Mouse (Mus musculus): ENCODE data around the gene Odr4.

Gene Odr4

DNA sequence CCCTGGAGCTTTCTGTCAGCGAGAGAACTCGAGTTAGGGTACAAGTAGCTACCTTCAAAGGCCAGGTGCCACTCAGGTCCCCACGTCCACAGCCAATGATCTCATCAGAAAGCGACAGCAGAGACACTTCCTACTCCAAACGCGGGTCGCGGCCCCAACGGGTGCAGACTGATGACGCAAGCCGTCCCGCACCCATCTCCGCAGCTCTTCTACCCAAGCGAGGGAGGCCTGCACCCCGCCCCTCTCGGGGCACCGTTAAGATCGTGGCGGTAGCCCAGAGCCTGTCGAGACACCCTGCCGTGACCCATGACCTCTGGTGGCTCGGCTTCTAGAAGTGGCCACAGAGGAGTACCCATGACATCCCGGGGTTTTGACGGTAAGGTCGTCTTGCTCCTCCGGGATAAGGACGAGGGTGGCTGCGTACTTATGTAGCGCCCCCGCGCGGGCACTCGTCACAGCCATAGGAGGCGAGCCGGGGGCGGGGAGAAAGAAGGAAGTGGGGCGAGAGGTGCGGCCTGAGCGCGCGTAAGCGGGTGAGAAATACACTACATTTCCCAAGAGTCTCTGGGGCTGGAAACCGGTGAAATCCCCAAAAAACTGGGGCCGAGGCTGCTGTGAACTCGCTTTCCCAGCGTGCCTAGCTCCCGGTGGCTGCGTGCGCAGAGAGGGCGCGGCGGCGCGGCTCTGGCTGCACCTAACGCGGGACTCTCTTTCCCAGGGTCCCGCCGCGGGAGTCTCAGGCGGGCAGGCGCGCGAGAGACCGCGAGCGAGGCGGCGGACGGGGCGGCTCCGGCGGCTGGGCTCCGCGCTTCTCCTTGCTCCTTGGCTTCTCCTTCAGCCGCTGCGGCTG, at the start of gene Odr4, which contains the start of gene Tpr:
Odr4 (minus strand) TSS at position 443 of the 850 bp plus-strand sequence.
Tpr (plus strand) TSS at position 201 of the 850 bp plus-strand sequence.
- peak; percentile 97 for DNase-seq (ENCODE audit: low spot score)

DNA sequence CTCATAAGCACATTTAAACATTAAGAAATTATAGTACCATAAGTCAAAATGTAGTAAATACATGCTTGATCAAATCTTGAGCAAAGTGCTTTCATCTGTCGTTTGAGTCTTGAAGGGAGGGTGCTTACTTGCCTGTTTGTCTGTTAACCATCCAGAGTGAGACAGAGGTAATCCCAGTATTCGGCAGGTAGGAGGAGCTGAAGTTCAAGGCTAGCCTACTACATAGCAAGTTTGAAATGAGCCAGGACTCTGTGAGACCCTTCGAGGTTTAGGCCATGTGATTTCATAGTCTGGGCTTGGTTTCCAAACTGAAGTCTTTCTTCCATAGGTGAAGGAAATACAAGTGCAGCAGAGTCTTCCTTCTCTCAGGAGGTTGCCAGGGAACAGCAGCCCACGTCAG, 48.9 kb upstream of the Odr4 start:
- no peak for DNase-seq (ENCODE audit: low spot score)

DNA sequence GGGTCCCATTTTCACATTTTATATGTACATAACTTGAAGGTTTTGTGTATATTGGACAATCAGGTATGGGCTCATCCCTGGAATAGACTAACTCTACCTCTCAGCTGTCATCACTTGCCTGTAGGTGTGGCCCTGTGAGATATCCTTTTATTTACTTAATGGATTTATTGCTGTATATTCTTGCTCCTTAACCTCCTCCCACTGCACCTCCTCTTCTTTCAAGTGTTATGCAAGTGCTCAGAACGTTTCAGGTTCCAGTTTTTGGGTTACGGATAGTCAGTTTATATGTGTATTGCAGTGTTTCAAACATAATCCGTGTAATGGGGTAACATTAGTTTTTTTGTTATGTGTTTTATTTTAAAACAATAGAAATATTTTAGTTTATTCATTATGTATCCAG, 45.8 kb upstream of the Odr4 start:
- DNase-seq (ENCODE audit: low spot score), result no peak

DNA sequence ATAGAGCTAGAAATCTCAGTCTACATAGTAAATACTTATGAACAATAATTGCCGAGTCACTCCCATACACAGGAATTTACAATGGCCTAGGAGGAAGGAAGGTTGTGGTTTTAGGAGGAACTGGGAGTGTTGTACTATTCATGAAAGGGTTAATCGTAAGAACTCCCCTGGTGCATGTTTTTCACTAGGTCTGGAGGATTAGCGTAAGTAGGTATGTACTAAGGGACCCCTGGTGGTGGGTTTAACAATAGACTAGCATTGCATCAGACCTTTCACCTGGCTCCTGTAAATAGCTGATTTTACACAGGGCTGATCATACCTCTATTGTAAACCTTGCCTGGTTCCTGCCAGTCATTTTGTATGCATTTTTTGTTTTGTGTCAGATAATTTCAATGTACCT, 33.3 kb upstream of the Odr4 start:
- DNase-seq (ENCODE audit: low spot score), result no peak

DNA sequence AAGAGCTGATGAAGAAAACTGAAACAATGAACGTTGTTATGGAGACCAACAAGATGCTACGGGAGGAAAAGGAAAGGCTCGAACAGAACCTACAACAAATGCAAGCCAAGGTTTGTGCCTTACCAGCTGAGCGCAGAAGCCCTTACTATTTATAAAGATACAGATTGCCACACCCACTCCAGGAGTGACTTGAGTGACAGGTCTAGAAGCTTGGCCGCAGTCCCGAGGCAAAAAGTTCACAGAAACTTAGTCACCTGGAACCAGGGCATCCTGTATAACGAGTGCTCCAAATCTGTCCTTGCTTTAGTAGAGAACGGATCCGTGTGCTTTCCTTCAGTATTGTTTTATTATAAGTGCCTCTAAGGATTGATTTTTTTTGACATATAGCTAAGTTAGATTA, 32.8 kb upstream of the Odr4 start:
- DNase-seq (ENCODE audit: low spot score), result no peak

DNA sequence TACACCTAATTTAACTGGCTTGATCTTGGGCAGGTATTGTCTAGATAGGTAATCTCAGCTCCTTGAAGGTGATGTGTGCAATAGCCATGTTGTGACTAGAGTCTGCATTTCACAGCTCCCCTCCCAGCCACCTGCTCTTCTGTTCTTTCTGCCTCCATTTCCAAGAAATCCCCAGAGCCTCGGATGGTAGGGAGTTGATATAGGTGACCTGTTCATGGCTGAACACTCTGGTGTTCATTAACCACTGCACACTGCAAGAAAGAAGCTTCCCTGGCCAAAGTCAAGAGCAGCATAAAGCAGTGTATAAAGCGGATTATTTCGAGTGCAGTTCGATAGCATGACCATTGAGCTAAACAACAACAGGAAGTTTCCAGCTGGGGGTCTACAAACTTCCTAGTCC, 25.5 kb upstream of the Odr4 start:
- no peak for DNase-seq (ENCODE audit: low spot score)

DNA sequence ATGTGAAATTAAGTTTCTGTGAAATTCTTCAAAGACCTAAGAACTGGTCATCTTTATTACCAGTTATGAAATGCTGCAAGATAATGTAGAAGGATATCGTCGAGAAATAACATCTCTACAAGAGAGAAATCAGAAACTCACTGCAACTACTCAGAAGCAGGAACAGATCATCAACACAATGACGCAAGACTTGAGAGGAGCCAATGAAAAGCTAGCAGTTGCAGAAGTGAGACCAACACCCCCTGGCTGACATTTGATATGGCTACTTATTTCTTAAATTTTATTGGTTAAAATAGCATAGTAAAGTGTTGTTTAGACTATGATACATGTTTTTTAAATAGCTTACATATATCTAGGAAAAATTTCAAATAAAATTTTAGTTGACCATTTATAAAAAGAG, 23.1 kb upstream of the Odr4 start:
- no peak for DNase-seq (ENCODE audit: low spot score)

DNA sequence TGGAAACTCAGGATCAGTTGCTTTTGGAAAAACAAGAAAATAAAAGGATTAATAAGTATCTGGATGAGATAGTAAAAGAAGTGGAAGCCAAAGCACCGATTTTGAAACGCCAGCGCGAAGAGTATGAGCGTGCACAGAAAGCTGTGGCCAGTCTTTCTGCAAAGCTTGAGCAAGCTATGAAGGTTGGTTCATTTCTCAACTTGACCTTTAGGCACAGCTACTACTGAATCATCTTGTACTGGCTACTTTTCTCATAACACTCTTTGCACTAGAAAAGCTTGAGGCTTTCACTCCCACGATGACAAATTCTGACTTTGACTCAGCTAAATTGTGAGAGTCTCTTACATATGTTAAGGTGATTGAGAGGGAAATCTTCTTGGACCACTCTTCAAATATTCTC, 17.1 kb upstream of the Odr4 start:
- no peak for DNase-seq (ENCODE audit: low spot score)

DNA sequence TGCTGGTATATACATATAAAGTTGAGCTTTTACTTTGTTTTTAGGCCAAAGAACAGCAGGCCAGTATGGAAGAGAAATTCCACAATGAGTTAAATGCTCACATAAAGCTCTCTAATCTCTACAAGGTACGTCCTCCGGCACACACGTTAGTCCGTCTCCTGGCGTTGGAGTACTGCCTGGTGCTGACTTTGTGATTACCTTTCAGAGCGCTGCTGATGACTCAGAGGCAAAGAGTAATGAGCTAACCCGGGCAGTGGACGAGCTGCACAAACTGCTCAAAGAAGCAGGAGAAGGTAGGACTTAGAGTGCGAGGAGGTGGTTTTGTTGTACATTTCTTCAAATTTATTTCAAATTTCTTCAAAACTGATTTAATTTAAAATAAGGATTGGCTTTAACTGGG, 14.4 kb upstream of the Odr4 start:
- DNase-seq (ENCODE audit: low spot score), result no peak

DNA sequence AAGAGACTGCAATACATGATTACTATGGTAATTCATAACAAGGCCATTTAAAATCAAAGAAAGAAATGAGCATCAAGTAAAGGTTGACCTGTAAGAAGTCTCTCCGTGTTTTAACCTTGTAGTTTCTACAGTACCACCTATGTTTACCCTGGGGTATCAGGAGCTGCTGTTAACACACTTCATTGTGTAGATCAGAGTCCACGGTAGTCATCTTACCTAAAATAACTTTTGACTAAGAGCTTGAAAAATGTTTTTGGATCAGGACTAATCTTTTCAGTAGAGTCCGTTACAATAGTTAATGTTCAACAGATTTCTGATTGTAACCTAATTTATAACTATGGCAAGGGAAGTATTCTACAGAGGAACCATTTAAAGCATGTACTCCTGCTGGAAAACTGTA, 11.7 kb upstream of the Odr4 start:
- no peak for DNase-seq (ENCODE audit: low spot score)

DNA sequence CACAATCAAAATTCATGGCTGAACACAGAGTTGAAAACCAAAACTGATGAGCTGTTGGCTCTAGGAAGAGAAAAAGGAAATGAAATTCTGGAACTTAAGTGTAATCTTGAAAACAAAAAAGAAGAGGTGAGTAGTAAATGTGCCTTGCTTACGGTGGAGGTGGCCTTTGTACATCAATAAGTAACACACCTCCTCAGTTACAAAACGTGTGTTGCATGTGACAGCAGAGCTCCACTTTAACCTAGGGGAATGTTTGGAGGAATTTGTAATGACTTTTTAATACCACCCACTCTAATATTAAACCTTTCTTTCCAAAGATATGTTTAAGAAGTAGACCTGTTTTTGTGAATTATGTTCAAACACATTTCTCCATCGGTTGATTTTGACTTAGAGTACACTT, 11.0 kb upstream of the Odr4 start:
- DNase-seq (ENCODE audit: low spot score), result no peak

DNA sequence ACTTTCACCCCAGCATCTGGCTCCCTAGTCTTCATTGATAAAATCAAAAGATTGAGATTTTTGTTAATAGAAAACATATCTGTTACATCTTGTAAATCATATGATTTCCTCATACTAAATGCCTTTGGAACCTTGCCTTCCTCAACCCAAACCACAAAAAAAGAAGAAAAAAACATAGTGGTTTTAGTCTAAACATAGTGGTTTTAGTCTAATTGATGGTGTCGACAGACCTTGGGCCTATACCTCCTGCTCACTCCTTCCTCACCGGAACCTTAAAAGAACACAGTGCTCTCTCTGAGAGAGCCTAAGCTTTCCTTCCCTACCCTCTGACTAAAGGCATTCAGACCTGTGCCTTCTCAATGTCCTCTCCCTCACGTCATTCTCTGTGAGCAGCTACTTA, 3.1 kb upstream of the Odr4 start:
- DNase-seq (ENCODE audit: low spot score), result no peak

DNA sequence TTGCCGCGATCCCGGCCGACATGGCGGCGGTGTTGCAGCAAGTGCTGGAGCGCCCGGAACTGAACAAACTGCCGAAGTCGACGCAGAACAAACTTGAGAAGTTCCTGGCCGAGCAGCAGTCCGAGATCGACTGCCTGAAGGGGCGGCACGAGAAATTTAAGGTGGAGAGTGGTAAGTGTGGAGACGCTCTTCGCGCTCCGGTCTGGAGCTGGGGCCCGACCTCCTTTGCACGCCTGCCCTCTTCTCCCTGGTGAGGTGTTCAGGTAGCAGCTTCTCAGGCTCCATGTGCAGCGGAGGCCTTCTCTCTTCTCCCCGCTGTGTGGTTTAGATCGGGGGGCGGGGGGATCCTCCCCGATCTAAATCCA, 590 bp upstream of the Odr4 start:
- no peak for DNase-seq (ENCODE audit: low spot score)

DNA sequence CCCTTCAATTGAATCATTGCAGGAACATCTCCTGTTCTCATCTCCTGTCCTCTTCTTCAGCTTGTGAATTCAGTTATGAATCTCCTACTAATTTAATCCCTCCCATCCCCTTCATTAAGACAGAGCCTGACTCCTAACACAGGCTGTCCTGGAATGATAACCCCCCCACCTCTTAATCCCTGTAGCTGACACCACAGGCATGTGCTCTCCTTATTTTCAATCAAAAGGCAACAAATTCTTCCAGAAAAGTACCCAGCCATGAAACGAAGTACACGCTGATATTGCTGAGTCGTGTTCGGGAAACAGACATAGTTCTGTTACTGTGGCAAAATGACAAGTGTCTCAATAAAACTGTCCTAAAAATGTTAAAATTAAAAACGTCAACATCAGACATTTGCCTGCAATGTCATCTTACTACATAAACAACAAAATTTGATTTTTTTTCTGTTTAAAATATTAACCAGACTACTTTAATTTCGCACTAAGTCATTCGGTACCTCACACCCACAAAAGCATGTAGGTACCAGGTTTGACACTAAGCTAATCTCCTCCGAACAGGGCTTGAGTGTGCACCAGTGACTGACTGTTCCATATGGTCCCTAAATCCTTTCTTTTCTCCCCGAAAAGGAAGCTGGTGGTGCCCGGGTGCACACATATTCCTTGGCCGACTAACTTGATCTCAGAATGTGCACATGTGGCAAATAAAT, 796 bp downstream of the Odr4 start:
- no peak for DNase-seq (ENCODE audit: low spot score)

DNA sequence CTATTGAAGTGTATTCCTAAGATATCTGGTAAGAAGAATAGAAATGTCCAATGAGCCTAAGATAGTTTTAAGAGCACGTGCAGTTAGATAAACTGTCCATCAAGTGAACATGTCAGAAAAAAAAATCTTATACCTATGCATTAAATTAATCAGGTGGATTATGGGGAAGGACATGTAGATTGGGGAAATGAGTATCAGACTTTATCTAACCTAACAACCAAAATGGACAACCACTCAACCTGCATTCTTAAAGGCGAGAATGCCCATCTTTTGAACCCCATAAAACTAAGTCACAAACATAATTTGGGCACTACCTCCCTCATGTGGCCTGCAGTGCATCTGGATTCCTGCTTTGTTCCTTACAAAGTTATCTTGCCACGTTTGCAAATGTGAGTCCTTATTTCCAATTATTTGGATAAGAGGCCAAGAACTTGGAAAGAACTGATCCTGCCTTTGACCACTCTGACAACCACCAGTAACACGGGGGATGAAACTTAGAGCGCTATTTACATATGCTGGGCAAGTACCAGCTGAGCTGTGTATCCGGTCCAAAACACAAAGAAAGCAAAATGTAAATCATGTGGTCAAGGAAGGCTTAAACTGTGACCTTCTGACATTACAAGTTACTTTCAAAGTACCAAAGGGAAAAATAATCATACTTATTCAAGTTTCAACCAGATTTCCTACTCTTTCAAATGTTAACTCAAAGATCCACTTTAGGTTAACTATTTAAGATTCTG, 3.3 kb downstream of the Odr4 start:
- no peak for DNase-seq (ENCODE audit: low spot score)

DNA sequence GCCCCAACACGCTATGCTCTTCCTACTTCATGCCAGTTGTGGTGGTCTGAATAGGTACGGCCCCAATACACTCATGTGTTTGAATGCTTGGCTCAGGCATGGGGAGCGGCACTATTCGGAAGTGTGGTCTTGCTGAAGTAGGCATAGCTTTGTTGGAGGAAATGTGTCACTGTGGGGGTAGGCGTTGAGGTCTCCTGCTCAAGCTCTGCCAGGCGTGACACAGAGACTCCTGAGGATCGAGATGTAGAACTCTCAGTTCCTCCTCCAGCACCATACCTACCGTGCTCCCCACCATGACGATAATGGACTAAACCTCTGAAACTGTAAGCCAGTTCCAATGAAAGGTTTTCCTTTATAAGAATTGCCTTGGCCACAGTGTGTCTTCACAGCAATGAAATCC, 5.3 kb downstream of the Odr4 start:
- DNase-seq (ENCODE audit: low spot score), result no peak

DNA sequence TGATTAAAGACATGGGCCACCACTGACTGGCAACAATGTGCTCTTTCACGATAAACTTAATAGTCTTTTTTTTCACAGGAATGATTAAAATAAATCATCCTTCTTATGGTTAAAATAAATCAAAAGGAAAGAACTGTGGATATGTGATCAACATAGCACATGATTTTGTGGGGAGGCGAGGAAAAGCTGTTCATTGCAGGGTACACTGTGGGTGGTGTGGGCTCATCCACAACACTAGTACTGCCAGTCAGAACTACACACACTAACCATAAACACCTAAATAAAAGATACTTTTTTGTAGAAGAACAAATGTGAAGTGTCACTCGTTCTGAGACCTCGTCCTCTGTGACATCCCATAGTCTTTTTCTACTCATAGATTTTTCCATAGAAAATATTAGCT, 8.7 kb downstream of the Odr4 start:
- DNase-seq (ENCODE audit: low spot score), result no peak

DNA sequence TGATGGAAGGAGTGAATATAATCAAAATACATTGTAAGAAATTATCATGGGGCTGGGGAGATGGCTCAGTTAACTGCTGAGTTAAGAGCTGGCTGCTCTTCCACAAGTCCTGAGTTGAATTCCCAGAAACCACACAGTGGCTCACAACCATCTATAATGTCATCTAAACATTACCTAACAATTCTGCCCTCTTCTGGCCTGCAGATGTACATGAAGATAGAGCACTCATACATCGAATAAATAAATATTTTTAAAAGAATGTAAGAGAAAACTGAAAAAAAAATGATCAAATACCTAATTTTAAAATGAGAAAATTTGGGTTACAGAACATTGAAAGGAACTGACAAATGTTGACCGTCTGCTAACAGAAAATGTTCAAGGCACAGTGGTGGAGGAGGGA, 18.6 kb downstream of the Odr4 start:
- no peak for DNase-seq (ENCODE audit: low spot score)

DNA sequence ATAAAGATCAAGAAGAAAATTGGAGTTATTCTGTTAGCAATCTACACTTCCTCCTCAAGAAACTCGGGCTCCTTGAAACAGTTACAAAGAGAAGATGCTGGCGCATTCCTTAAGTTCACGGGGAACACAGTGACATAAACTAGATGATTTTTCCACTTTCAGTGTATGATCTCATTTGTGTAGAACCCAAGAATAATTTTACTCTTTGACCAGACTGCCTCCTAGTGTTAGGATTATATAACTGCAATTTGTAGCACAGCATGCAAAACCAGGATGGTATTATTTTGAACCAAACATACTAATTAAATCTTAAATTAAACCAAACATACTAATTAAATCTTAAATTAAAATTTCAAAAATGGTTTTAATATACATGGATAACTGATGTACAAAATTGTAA, 20.0 kb downstream of the Odr4 start:
- DNase-seq (ENCODE audit: low spot score), result no peak

DNA sequence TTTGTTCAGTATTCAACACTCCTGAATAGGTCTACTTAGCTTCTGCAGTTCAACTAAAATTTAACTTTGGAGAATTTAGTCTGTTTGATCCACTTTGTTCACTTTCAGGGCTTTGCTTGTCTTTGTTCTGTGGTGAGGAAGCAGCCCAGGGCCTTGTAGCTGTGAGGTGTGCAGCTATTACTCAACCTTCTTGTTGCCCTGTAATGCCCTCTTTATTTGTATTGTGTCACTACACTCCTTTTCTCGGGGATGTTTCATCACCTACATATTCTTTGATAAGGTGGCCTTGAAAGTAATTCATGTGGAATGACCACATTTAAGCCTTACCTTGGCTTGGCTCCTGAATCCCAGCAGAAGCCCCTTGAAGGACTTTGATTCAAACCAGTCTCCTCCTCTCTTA, 32.0 kb downstream of the Odr4 start:
- no peak for DNase-seq (ENCODE audit: low spot score)

DNA sequence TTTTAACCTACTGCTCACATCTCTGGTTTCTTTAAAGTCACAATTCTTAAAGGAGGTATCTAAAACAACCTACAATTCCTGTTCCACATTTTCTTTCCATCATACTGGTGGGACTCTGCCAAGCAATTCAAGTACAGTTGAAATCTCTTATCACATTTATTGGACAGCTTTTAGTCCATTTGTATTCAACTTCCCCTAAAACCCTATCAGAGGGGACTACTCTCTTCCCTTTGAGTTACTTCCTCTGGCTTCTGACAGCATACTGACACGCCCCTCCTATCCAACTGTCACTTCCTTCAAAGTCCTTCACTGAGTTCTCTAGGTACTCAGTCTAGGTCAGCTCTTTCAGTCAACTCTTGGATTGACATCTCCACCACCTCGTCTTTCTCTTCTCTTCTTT, 57.8 kb downstream of the Odr4 start:
- no peak for DNase-seq (ENCODE audit: low spot score)

DNA sequence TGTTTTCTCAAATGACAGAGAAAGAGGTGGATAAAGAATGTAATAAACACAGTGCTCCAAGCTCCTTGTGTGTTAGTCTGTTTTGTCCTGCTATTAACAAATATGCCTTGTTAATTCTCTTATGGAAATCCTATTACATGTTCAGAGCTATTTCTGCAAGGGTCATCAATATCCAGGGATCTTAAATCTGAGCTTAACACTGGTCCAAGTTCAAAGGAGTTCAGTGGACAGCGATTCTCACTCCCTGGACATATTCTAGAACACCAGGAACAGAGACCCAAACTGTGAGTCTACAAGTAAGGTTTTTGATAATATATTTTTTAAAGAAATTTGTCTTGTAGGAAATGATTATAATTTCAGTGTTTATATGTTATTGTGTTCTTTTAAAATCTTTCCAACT, 73.7 kb downstream of the Odr4 start, which contains the start of gene Pdc:
Pdc (plus strand) TSS at position 213 of the 400 bp plus-strand sequence.
- no peak for DNase-seq (ENCODE audit: low spot score)
